Comparison of ENCODE assay signal across 8 mouse cellular contexts in genomic region chr9:45935628-45936210, GRCm38 (mm10). TPM values are rescaled to one million over a fixed set of nuclear protein-coding genes. Genes with fewer than 3 reads are reported as not detected.
DNase-seq lines count a peak whose midpoint lies in the region; ATAC-seq and TF ChIP-seq lines count a peak whose summit lies in the region.

Gene Tagln, minus strand, starts transcription at chr9:45936058.

- H3K27ac ChIP-seq in forebrain, embryonic 16.5 days (ENCODE audit: low read length): no peak within 1 kb of the TSS
- no peak within 1 kb of the TSS for H3K27ac ChIP-seq in hindbrain, embryonic 12.5 days
- H3K27ac ChIP-seq in stomach, embryonic 15.5 days: peak within 1 kb of the TSS; percentile 72

- WGBS in forebrain, embryonic 16.5 days: 7% methylated on average over 21 of the region's 21 CpGs
- 5% methylated on average over 21 of the region's 21 CpGs for WGBS in hindbrain, embryonic 12.5 days
- WGBS in lung, adult 2 months: 20% methylated on average over 21 of the region's 21 CpGs
- 8% methylated on average over 21 of the region's 21 CpGs for WGBS in stomach, embryonic 15.5 days

- DNase-seq in adrenal gland, adult 18-20 months (ENCODE audit: low spot score in 2 of 2): no peak
- DNase-seq in lung, adult 2 months: no peak
- no peak for DNase-seq in MN1 (ENCODE audit: low spot score)

- TF ChIP-seq POLR2A in lung, adult 2 months (IDR thresholded peaks at IDR 0.05; ENCODE audit: borderline replicate concordance, extremely low read depth, low read depth, low read length): no peak

- no peaks in the 10 kb centered on the region for H3K9me3 ChIP-seq in E14TG2a.4 (ENCODE audit: low read length)
- no peaks in the 10 kb centered on the region for H3K9me3 ChIP-seq in forebrain, embryonic 16.5 days (ENCODE audit: control insufficient read depth, low read length)
- H3K9me3 ChIP-seq in hindbrain, embryonic 12.5 days (replicated peaks): no peaks in the 10 kb centered on the region
- H3K9me3 ChIP-seq in stomach, embryonic 15.5 days: no peaks in the 10 kb centered on the region

- H3K36me3 ChIP-seq in E14TG2a.4 (ENCODE audit: insufficient read depth, low read length): peaks cover 30% of the 10 kb centered on the region
- peaks cover 6% of the 10 kb centered on the region; the same call in 1 of the 2 replicates for H3K36me3 ChIP-seq in forebrain, embryonic 16.5 days (ENCODE audit: control insufficient read depth, insufficient read depth)
- H3K36me3 ChIP-seq in hindbrain, embryonic 12.5 days: peaks cover 30% of the 10 kb centered on the region
- H3K36me3 ChIP-seq in stomach, embryonic 15.5 days: peaks cover 18% of the 10 kb centered on the region

- no peak for TF ChIP-seq CTCF in E14TG2a.4 (conservative IDR thresholded peaks at IDR 0.05; ENCODE audit: low read length)
- no peak for TF ChIP-seq CTCF in lung, adult 2 months (IDR thresholded peaks at IDR 0.05; ENCODE audit: insufficient read depth, low read length)

- peak within 1 kb of the TSS; percentile 70 for H3K4me3 ChIP-seq in E14TG2a.4 (replicated peaks; ENCODE audit: low read length)
- no peak within 1 kb of the TSS for H3K4me3 ChIP-seq in forebrain, embryonic 16.5 days (replicated peaks; ENCODE audit: low read length)
- H3K4me3 ChIP-seq in hindbrain, embryonic 12.5 days: no peak within 1 kb of the TSS
- H3K4me3 ChIP-seq in lung, adult 2 months (replicated peaks; ENCODE audit: extremely low read depth, low read depth, low read length): peak within 1 kb of the TSS; percentile 2
- peak within 1 kb of the TSS; percentile 35 for H3K4me3 ChIP-seq in stomach, embryonic 15.5 days (replicated peaks)

- H3K27me3 ChIP-seq in E14TG2a.4 (ENCODE audit: insufficient read depth, low read length): peaks cover 17% of the 10 kb centered on the region
- 0 out of 2 replicates have a peak, but pooled peaks cover 4% of the 10 kb centered on the region for H3K27me3 ChIP-seq in forebrain, embryonic 16.5 days (replicated peaks; ENCODE audit: control insufficient read depth, insufficient read depth, low read length)
- H3K27me3 ChIP-seq in hindbrain, embryonic 12.5 days: no peaks in the 10 kb centered on the region
- H3K27me3 ChIP-seq in stomach, embryonic 15.5 days (replicated peaks): no peaks in the 10 kb centered on the region

- H3K4me2 ChIP-seq in forebrain, embryonic 16.5 days (ENCODE audit: low read length): peak within 1 kb of the TSS; percentile 33
- peak within 1 kb of the TSS; percentile 41 for H3K4me2 ChIP-seq in hindbrain, embryonic 12.5 days (replicated peaks)
- H3K4me2 ChIP-seq in stomach, embryonic 15.5 days: peak within 1 kb of the TSS; percentile 48

- H3K4me1 ChIP-seq in E14TG2a.4 (replicated peaks; ENCODE audit: low read depth, low read length): peaks cover 17% of the 10 kb centered on the region
- peaks cover 5% of the 10 kb centered on the region for H3K4me1 ChIP-seq in forebrain, embryonic 16.5 days (replicated peaks; ENCODE audit: control insufficient read depth, insufficient read depth, low read length)
- peaks cover 6% of the 10 kb centered on the region for H3K4me1 ChIP-seq in hindbrain, embryonic 12.5 days
- 0 out of 2 replicates have a peak, but pooled peaks cover 8% of the 10 kb centered on the region for H3K4me1 ChIP-seq in lung, adult 2 months (ENCODE audit: control insufficient read depth, insufficient read depth, low read length)
- H3K4me1 ChIP-seq in stomach, embryonic 15.5 days: peaks cover 12% of the 10 kb centered on the region; the same call in 1 of the 2 replicates

- no peak for ATAC-seq in forebrain, embryonic 16.5 days
- no peak; the same call in 1 of the 2 replicates for ATAC-seq in hindbrain, embryonic 12.5 days (ENCODE audit: low FRiP score)
- ATAC-seq in stomach, embryonic 15.5 days (ENCODE audit: insufficient read depth, low FRiP score, low read depth): peak; percentile 69
- no peak for ATAC-seq in megakaryocyte, adult 5-6 weeks (ENCODE audit: poor library complexity, severe bottlenecking)

- H3K9ac ChIP-seq in forebrain, embryonic 16.5 days (replicated peaks; ENCODE audit: low read depth, low read length): no peak within 1 kb of the TSS
- 0 out of 2 replicates have a peak within 1 kb of the TSS, but pooled peaks have one; percentile 14 for H3K9ac ChIP-seq in hindbrain, embryonic 12.5 days
- H3K9ac ChIP-seq in stomach, embryonic 15.5 days: peak within 1 kb of the TSS; percentile 23

RNA-seq across cellular contexts. Expression of gene Tagln, which starts in this region (rescaled TPM):
- 100 to 1,000 TPM in 1 of 2 experiments, 10 to 100 TPM in 1; 92.8 to 152 TPM for total RNA-seq in adrenal gland, adult 18-20 months (2021)
- 5.0 and 5.6 TPM in 2 replicates for polyA plus RNA-seq in forebrain, embryonic 16.5 days (2015; fragmentation: Nextera tagmentation; extraction: Ambion mirVana)
- polyA plus RNA-seq in hindbrain, embryonic 12.5 days (2016; fragmentation: Nextera tagmentation; extraction: Ambion mirVana): 19.2 and 23.0 TPM in 2 replicates
- 226 and 279 TPM in 2 replicates for polyA plus RNA-seq in lung, adult 2 months (2012; rRNA removed)
- polyA plus RNA-seq in stomach, embryonic 15.5 days (2015; fragmentation: Nextera tagmentation; extraction: Ambion mirVana): 380 and 441 TPM in 2 replicates
- 0.13 and 0.32 TPM in 2 replicates for total RNA-seq in megakaryocyte, adult 5-6 weeks (2015)
- total RNA-seq in megakaryocyte, adult 5-6 weeks (2017): 0.40 TPM in 1 of 2 replicates, not detected in the other

Comparison
In these comparisons a context has a peak if more than half of its experiments do, and no peak if none do; other contexts are left out.
1. RNA of gene Tagln (total RNA-seq): 92.8 to 152 TPM in adrenal gland, adult 18-20 months; 0.13 to 0.40 TPM in megakaryocyte, adult 5-6 weeks; every median in the first group is over 10 times any median in the second.
2. H3K4me3 ChIP-seq: peak in E14TG2a.4 (single experiment), lung, adult 2 months (single experiment) and stomach, embryonic 15.5 days (single experiment); none in forebrain, embryonic 16.5 days (single experiment) and hindbrain, embryonic 12.5 days (single experiment).
3. Peak in every context shown above with its lines, with median percentiles within 50 percentile points of each other: H3K4me2 ChIP-seq.